Mouse (Mus musculus) CH12.LX (cell line): ENCODE results near the gene Armc8. TPM values are rescaled to one million over a fixed set of nuclear protein-coding genes. Genes with fewer than 3 reads are reported as not detected.

Experiments used
- DNase-seq: peaks from one replicate; pipeline ENCODE4 v3.0.0-alpha.2; 2013; ENCODE audit errors: extremely low read depth
- H3K27ac ChIP-seq: 2 replicates; pipeline ENCODE4 v1.5.1; 2012; ENCODE audit warnings: low read depth, mild to moderate bottlenecking, control low read depth, moderate library complexity; ENCODE audit not compliant: insufficient read depth
- H3K27me3 ChIP-seq: replicated peaks from 2 replicates; pipeline ENCODE3; 2012; ENCODE audit warnings: inconsistent platforms
- H3K36me3 ChIP-seq, 2 experiments: replicated peaks in 1 of 2; 2 replicates each; pipeline versions ENCODE3 to v1.6.1; 2012; ENCODE audit warnings: inconsistent platforms in 1 of 2, low read length in 1 of 2, mild to moderate bottlenecking in 1 of 2, mixed read lengths in 1 of 2, moderate library complexity in 1 of 2; ENCODE audit not compliant: control insufficient read depth in 1 of 2, insufficient read depth in 1 of 2
- H3K4me1 ChIP-seq, 2 experiments: 2 replicates each; pipeline ENCODE4 v1.6.1; 2012; ENCODE audit warnings: inconsistent platforms in 1 of 2, moderate library complexity in 1 of 2; ENCODE audit not compliant: insufficient read depth in 2 of 2, control insufficient read depth in 1 of 2
- H3K4me2 ChIP-seq: 2 replicates; pipeline ENCODE4 v1.6.1; 2012; ENCODE audit warnings: low read depth, mild to moderate bottlenecking, control low read depth; ENCODE audit not compliant: poor library complexity, insufficient read depth, severe bottlenecking
- H3K4me3 ChIP-seq, 3 experiments: fragments of 150-350 bp in 1 of 3; sonication (generic) in 1 of 3; replicated peaks in 1 of 3; 2 replicates each; pipeline versions ENCODE3 to v1.5.1; 2011 to 2012; ENCODE audit warnings: low read depth in 2 of 3, low read length in 2 of 3, mild to moderate bottlenecking in 2 of 3, moderate library complexity in 2 of 3, control low read depth in 1 of 3, improper control_type of control experiment in 1 of 3, inconsistent platforms in 1 of 3, mixed read lengths in 1 of 3; ENCODE audit not compliant: poor library complexity in 1 of 3
- H3K79me2 ChIP-seq: replicated peaks from 2 replicates; pipeline ENCODE4 v1.6.1; 2012; ENCODE audit warnings: mild to moderate bottlenecking, moderate library complexity; ENCODE audit not compliant: control insufficient read depth, poor library complexity, insufficient read depth, severe bottlenecking; ENCODE audit errors: extremely low read depth
- H3K9ac ChIP-seq: 2 replicates; pipeline ENCODE4 v1.6.1; 2012; ENCODE audit warnings: low read depth, mild to moderate bottlenecking, control low read depth, moderate library complexity; ENCODE audit not compliant: insufficient read depth
- H3K9me3 ChIP-seq: replicated peaks from 2 replicates; pipeline ENCODE3; 2012; ENCODE audit warnings: low read length, inconsistent platforms, mixed read lengths
- CHD2 ChIP-seq: IDR thresholded peaks from 2 replicates; pipeline ENCODE4 v1.6.1; 2011; ENCODE audit warnings: low read length, improper control_type of control experiment
- CTCF ChIP-seq, 2 experiments: IDR thresholded peaks in 1 of 2; conservative IDR thresholded peaks in 1 of 2; 2 replicates each; pipeline ENCODE4 v1.5.1; 2011 to 2012; ENCODE audit warnings: low read depth in 2 of 2, low read length in 2 of 2, improper control_type of control experiment in 1 of 2, inconsistent platforms in 1 of 2, mild to moderate bottlenecking in 1 of 2, moderate library complexity in 1 of 2
- E2F4 ChIP-seq: IDR thresholded peaks from 2 replicates; pipeline ENCODE4 v1.6.1; 2011; ENCODE audit warnings: low read depth, low read length, improper control_type of control experiment; ENCODE audit not compliant: insufficient replicate concordance
- ELF1 ChIP-seq: IDR thresholded peaks from 2 replicates; pipeline ENCODE4 v1.6.1; 2014; ENCODE audit warnings: low read depth, mild to moderate bottlenecking, inconsistent platforms, low read length, improper control_type of control experiment
- ETS1 ChIP-seq: conservative IDR thresholded peaks from 2 replicates; pipeline ENCODE4 v1.6.1; 2012; ENCODE audit warnings: low read depth, mild to moderate bottlenecking, inconsistent platforms, low read length, improper control_type of control experiment, moderate library complexity
- GABPA ChIP-seq: IDR thresholded peaks from 2 replicates; pipeline ENCODE4 v1.6.1; 2012; ENCODE audit warnings: low read depth, low read length, improper control_type of control experiment, inconsistent platforms; ENCODE audit not compliant: insufficient replicate concordance
- IRF4 ChIP-seq: IDR thresholded peaks from 2 replicates; pipeline ENCODE4 v1.6.1; 2014; ENCODE audit warnings: low read depth, mild to moderate bottlenecking, inconsistent platforms, low read length, improper control_type of control experiment
- JUN ChIP-seq: IDR thresholded peaks from 2 replicates; pipeline ENCODE4 v1.6.1; 2011; ENCODE audit warnings: low read depth, mild to moderate bottlenecking, low read length, improper control_type of control experiment, moderate library complexity; ENCODE audit not compliant: insufficient read depth
- JUND ChIP-seq: conservative IDR thresholded peaks from 2 replicates; pipeline ENCODE4 v1.6.1; 2011; ENCODE audit warnings: low read depth, low read length, improper control_type of control experiment
- KAT2A ChIP-seq: IDR thresholded peaks from 2 replicates; pipeline ENCODE4 v1.6.1; 2012; ENCODE audit warnings: low read length, improper control_type of control experiment, inconsistent platforms; ENCODE audit not compliant: insufficient replicate concordance
- MAFK ChIP-seq: IDR thresholded peaks from 2 replicates; pipeline ENCODE4 v1.6.1; 2011; ENCODE audit warnings: low read length, improper control_type of control experiment; ENCODE audit not compliant: insufficient replicate concordance
- MEF2A ChIP-seq: IDR thresholded peaks from 2 replicates; pipeline ENCODE4 v1.6.1; 2014; ENCODE audit warnings: low read depth, mild to moderate bottlenecking, inconsistent platforms, low read length, improper control_type of control experiment, borderline replicate concordance
- MXI1 ChIP-seq: IDR thresholded peaks from 2 replicates; pipeline ENCODE4 v1.6.1; 2011; ENCODE audit warnings: mild to moderate bottlenecking, low read depth, low read length, improper control_type of control experiment
- NELFE ChIP-seq: IDR thresholded peaks from 2 replicates; pipeline ENCODE4 v1.6.1; 2011; ENCODE audit warnings: low read depth, low read length, improper control_type of control experiment
- NRF1 ChIP-seq: IDR thresholded peaks from 2 replicates; pipeline ENCODE4 v1.6.1; 2014; ENCODE audit warnings: low read depth, mild to moderate bottlenecking, inconsistent platforms, low read length, improper control_type of control experiment, moderate library complexity
- PAX5 ChIP-seq: IDR thresholded peaks from 2 replicates; pipeline ENCODE4 v1.6.1; 2012; ENCODE audit warnings: low read length, inconsistent platforms, mixed read lengths
- POLR2A ChIP-seq: IDR thresholded peaks from 2 replicates; pipeline ENCODE4 v1.6.1; 2011; ENCODE audit warnings: low read depth, mild to moderate bottlenecking, improper control_type of control experiment, low read length
- RAD21 ChIP-seq: IDR thresholded peaks from 2 replicates; pipeline ENCODE4 v1.6.1; 2011; ENCODE audit warnings: low read depth, mild to moderate bottlenecking, low read length, improper control_type of control experiment, moderate library complexity
- TBP ChIP-seq: conservative IDR thresholded peaks from 2 replicates; pipeline ENCODE4 v1.6.1; 2011; ENCODE audit warnings: low read depth, low read length, improper control_type of control experiment
- TCF12 ChIP-seq: IDR thresholded peaks from 2 replicates; pipeline ENCODE4 v1.6.1; 2014; ENCODE audit warnings: low read depth, mild to moderate bottlenecking, inconsistent platforms, low read length, improper control_type of control experiment
- ZKSCAN1 ChIP-seq: IDR thresholded peaks from 2 replicates; pipeline ENCODE4 v1.6.1; 2012; ENCODE audit warnings: low read depth, inconsistent platforms, low read length, improper control_type of control experiment, borderline replicate concordance
- ZMIZ1 ChIP-seq: IDR thresholded peaks from 2 replicates; pipeline ENCODE4 v1.6.1; 2012; ENCODE audit warnings: low read depth, mild to moderate bottlenecking, inconsistent platforms, low read length, improper control_type of control experiment
- ZNF384 ChIP-seq: IDR thresholded peaks from 2 replicates; pipeline ENCODE4 v1.6.1; 2012; ENCODE audit warnings: low read depth, low read length, improper control_type of control experiment, inconsistent platforms
- dilution Hi-C: fragments of 300-500 bp; cut with MboI; formaldehyde crosslinking; loops from 2 replicates; pipeline ENCODE4 v1.14.3; 2020; ENCODE audit warnings: low sequenced_read_pairs; ENCODE audit not compliant: extremely low pct_unique_long_range_greater_than_20kb, extremely low pct_ligation_motif_present
- in situ Hi-C: fragments of 300-500 bp; cut with MboI; formaldehyde crosslinking; loops from 3 replicates; pipeline ENCODE4 v1.14.3; 2019; ENCODE audit warnings: low sequenced_read_pairs, low pct_ligation_motif_present, low pct_unique_long_range_greater_than_20kb, mixed read lengths
- polyA plus RNA-seq: library from polyadenylated mRNA; unstranded; fragments of >175 nt; gene quantifications from 2 replicates; pipeline ENCODE4 v1.2.1, GENCODE M21; 2012; ENCODE audit warnings: low read depth; ENCODE audit not compliant: insufficient read length
- total RNA-seq, 2 experiments: library from RNA; depleted of rRNA; stranded (reverse); fragments of 300-350 nt in 1 of 2; fragments of >200 nt in 1 of 2; gene quantifications; 2 replicates each; pipeline ENCODE4 v1.2.3; 2012 to 2014

The Armc8 gene
- total and polyA plus RNA-seq, 3 experiments: 9.3 to 16.9 (median 15.3) TPM

DNA sequence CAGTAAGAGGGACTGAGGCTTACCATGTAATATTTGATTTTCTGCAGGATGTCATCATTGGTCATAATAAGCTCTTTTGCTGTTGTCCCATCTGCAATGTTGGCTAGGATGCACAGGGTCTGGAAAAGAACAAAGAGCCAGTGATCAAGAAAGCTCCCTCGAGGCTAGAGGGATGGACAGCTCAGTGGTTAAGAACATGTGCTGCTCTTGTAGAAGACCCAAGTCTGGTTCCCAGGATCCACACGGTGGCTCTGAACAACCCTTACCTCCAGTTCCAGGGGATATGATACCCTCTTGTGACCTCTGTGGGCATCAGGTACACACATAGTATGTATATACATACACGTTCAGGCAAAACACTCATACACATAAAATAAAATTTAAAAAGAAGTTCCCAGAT lies 80.9 kb downstream of the Armc8 start:
- Histone ChIP-seq H3K36me3 (peaks cover 27 to 78% of the 10 kb centered on the region in 2 experiments), H3K9ac (no peak overlapping the region), H3K27ac (no peak overlapping the region), H3K4me1 (peaks cover 14 to 32% of the 10 kb centered on the region in 2 experiments), H3K79me2 (no peaks in the 10 kb centered on the region), H3K27me3 (no peaks in the 10 kb centered on the region), H3K9me3 (no peaks in the 10 kb centered on the region), H3K4me2 (no peak overlapping the region), H3K4me3 (no peak overlapping the region)
- TF ChIP-seq IRF4 (no peak), E2F4 (no peak)
- in situ Hi-C loops (no loop called here), dilution Hi-C loops (no loop called here)
- no peak for DNase-seq

DNA sequence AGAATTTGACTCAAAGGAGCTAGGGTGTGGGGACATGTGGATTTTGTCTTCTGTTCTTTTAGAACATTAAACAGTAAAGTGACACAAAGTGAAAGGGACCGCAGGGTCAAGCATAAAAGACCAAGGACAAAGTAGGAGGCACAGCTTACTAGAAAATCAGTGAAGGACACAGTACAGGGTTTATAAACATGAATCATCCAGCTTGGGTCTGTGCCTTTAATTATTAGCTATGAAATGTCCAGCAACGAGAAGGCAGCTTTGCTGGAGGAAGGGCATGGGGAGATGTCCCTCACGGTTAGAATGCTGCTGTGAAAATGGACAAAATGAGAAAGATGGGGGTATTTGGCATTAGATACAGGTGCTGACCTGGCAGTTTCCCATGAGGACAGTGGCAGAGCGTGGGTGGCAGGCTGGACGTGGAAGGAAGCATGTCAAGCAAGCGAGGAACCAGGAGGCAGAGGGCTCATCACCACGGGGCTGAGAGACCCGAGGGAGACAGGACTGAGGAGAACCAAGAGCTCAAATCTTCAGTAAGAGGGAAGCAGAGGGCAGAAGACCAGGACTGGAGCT lies 81.5 kb downstream of the Armc8 start:
- H3K9ac ChIP-seq: no peak overlapping the region
- H3K4me3 ChIP-seq: no peak overlapping the region
- H3K27me3 ChIP-seq: no peaks in the 10 kb centered on the region
- H3K79me2 ChIP-seq: no peaks in the 10 kb centered on the region
- peaks cover 14 to 32% of the 10 kb centered on the region in 2 experiments for H3K4me1 ChIP-seq
- dilution Hi-C loops: no loop called here
- TF ChIP-seq GABPA: no peak
- TF ChIP-seq ELF1: no peak
- TF ChIP-seq NELFE: no peak
- TF ChIP-seq MXI1: no peak
- TF ChIP-seq TCF12: no peak
- no peak for TF ChIP-seq IRF4
- no peak for TF ChIP-seq CTCF (conservative IDR thresholded peaks at IDR 0.05 in 1 of 2, IDR thresholded peaks at IDR 0.05 in 1 of 2; ENCODE audit: low read depth in 2 of 2, low read length in 2 of 2)
- TF ChIP-seq ZKSCAN1: no peak
- TF ChIP-seq TBP: no peak
- no peak for TF ChIP-seq ZNF384
- TF ChIP-seq RAD21: no peak
- no peak for TF ChIP-seq MEF2A
- TF ChIP-seq, all 38 proteins: peak for 0
- no peaks in the 10 kb centered on the region for H3K9me3 ChIP-seq
- no peak overlapping the region for H3K4me2 ChIP-seq
- H3K27ac ChIP-seq: no peak overlapping the region
- peaks cover 23 to 79% of the 10 kb centered on the region in 2 experiments for H3K36me3 ChIP-seq
- in situ Hi-C loops: no loop called here
- DNase-seq: no peak

DNA sequence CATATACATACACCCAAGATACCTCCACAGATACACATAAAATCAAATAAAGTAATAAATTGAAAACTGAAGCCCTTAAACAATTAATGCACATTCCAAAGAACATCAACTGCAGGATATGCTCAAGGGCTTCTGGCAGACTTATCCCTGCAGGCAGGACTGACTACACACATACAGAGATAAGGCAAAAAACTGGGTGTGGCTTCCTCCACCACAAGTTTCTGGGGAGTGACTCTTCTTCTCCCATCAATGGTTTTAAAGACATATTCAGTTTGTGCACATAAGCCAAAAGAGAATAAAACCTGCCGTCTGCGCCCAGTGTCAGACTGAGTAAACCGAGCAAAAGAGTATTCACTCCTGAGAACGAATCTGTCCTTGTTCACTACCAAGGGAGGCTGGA lies 83.6 kb downstream of the Armc8 start:
- no peak for TF ChIP-seq E2F4
- TF ChIP-seq RAD21: no peak
- no peak for TF ChIP-seq MAFK
- TF ChIP-seq NELFE: no peak
- no peak for TF ChIP-seq MEF2A
- TF ChIP-seq ZMIZ1: no peak
- TF ChIP-seq ETS1: no peak
- TF ChIP-seq GABPA: no peak
- TF ChIP-seq POLR2A: no peak
- TF ChIP-seq PAX5: no peak
- TF ChIP-seq NRF1: no peak
- no peak for TF ChIP-seq JUN
- no peak for TF ChIP-seq CTCF (conservative IDR thresholded peaks at IDR 0.05 in 1 of 2, IDR thresholded peaks at IDR 0.05 in 1 of 2; ENCODE audit: low read depth in 2 of 2, low read length in 2 of 2)
- TF ChIP-seq ZNF384: no peak
- TF ChIP-seq KAT2A: no peak
- no peak for TF ChIP-seq JUND
- TF ChIP-seq CHD2: no peak
- H3K4me3 ChIP-seq: no peak overlapping the region
- no peak overlapping the region for H3K27ac ChIP-seq
- no peaks in the 10 kb centered on the region for H3K9me3 ChIP-seq
- H3K9ac ChIP-seq: no peak overlapping the region
- in situ Hi-C loops (no loop called here), dilution Hi-C loops (no loop called here)
- peaks cover 14 to 20% of the 10 kb centered on the region in 2 experiments for H3K4me1 ChIP-seq
- no peaks in the 10 kb centered on the region for H3K79me2 ChIP-seq
- H3K4me2 ChIP-seq: no peak overlapping the region
- H3K36me3 ChIP-seq: peaks cover 28 to 95% of the 10 kb centered on the region in 2 experiments
- no peaks in the 10 kb centered on the region for H3K27me3 ChIP-seq
- no peak for DNase-seq
